Mouse (Mus musculus) adrenal gland, adult 18-20 months (tissue): ENCODE data around the gene Psma6. TPM values are rescaled to one million over a fixed set of nuclear protein-coding genes. Genes with fewer than 3 reads are reported as not detected.

Source experiments
- DNase-seq, 2 experiments: peaks; one replicate each; pipeline ENCODE4 v3.0.0; 2021 to 2022; ENCODE audit warnings: low spot score in 2 of 2
- total RNA-seq, 2 experiments: library from RNA; stranded (reverse); gene quantifications; 1 replicate in 1 of 2; 2 replicates in 1 of 2; pipeline ENCODE4 v1.2.3; 2021

Gene Psma6
- total RNA-seq, 2 experiments from 2014 or later, result 230 to 239 TPM

GRCm38 (mm10) chr12:55389132-55390081, 5.4 kb downstream of the Psma6 start:
- DNase-seq, result no peak

DNA sequence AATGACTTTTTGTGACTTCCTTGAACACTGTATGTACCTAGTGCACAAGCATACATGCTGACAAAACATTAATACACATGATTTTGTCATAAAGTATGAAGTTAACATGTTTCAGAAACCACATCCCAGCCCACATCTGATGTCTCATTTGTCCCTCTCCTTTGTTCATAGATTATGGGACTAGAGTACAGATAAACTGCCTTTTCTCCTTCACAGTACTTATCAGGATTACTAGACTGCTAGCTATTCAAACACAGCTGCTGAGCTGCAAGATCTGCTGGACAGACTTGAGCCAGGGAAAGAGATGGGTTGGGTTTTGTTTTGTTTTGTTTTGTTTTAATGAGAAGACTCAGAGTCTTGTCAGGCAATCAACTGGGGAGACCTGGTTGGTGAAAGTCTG, 8.1 kb downstream of the Psma6 start:
- no peak for DNase-seq

DNA sequence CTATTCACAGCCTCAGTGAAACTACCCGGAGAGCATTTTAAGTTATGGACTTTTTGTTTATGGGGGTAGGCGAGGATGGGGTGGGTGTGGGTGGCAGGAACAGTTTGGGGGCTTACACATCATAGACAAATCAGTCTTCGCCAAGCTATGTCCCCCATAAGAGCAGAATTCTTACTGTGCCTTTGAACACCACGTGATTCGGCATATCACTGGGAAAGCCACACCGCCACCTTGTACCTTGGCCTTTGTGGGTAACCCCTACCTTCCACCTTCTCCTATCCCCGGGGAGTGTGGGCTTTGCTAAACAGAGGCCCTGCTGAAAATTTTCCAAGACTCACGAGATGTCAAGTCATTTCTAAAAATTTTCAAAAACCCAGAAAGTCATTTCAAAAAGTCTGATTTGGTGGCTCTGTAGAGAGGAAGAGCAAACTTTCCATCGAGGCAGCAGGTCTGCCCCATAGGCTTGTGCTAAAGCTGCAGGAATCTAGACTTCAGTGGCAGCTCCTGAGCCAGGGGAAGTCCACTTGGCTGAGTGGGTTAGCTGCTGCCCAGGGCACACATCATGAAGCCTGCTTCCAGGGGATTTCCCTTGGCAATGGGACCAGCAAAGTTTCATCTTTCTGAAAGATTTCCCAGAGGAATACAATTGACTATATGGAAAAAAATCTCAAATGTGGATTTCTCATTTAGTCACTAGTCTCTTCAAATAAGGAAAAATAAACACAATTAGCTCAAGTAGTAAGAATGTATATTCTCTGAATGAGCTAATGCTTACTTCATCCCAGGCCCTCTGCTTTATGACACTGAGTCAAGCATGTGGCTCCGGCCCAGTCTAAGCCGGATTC, 8.9 kb downstream of the Psma6 start:
- no peak for DNase-seq

GRCm38 (mm10) chr12:55395601-55396000, 11.6 kb downstream of the Psma6 start:
- DNase-seq, result peak in 1 of 2 experiments; percentile 12

DNA sequence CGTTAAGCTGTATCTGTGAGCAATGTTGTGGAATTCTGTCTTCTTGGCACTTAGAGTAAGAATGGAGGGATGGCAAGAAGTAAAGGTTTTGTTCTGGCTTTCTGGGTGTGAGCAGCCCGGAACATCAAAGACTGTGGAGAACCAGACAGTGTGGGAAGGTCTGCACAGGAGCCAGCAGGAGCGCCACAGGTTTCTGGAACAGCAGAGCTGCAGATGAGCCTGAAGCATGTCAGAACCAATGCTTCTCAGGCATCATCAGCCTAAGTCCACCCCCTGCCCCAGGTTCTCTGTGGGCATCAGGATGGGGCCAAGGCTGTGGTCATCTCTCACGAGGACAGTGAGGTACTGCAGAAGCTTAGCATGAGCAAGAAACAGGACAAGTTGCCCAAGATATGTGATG, 12.5 kb downstream of the Psma6 start:
- DNase-seq, result no peak

GRCm38 (mm10) chr12:55397544-55398239, 13.7 kb downstream of the Psma6 start:
- no peak for DNase-seq

DNA sequence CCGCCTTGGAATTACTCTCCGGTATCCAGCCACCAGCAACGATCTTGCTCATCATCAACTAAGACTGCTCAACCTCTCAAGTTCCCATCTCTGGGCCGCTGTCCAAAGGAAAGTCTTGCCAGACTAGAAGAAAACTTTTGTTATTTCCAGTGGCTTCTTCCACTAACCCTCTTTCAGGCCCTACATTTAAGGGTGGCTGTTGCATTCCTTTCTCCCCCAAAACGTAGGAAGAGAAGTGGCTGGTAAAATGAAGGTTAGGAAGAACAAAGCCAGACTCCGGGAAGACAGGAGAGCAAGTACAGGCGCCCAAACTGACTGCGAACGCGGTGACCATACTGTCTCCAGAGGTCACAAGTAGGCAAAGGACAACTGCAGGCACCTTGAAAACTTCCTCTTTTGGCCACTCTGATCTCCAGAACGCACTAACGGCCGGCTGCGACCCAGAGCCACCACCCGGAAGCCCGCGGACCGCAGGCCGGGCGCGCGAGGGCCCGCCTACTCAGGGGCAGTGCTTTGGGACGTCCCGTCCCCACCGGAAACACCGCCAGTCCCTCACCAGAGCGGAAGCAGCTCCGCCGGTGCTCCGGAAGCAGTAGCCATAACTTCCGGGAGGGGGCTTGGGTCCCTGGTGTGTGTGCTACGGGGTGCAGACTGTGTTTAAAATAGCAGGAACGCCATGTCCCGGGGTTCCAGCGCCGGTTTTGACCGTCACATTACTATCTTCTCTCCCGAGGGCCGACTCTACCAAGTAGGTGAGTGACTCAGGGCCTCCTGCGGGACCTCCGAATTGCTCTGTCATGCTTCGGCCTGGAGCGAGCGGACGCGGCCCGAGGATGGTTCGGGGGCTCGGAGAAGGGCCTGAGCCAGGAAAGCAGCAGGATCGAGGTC, 14.5 kb downstream of the Psma6 start:
- DNase-seq, result peak; percentile 85 to 86

GRCm38 (mm10) chr12:55399128-55399677, 15.2 kb downstream of the Psma6 start:
- DNase-seq, result no peak

DNA sequence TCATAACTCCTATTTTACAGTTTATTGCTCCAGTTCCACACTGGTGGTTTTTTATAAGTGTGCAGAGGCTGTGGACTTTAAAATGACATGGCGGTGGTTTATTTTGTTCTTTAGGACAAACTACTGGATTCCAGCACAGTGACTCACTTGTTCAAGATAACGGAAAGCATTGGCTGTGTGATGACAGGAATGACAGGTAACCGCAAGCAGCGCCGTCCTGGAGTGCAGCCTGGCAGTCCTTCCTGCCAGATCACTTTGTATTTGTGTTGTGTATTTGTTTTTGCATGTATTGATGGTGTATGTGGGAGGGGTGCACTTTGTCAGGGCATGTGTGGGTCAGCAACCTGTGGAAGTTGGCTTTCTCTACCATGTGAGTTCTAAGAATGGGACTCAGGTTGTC, 23.9 kb downstream of the Psma6 start:
- DNase-seq, result no peak

GRCm38 (mm10) chr12:55415255-55415654, 31.2 kb downstream of the Psma6 start:
- DNase-seq, result no peak

DNA sequence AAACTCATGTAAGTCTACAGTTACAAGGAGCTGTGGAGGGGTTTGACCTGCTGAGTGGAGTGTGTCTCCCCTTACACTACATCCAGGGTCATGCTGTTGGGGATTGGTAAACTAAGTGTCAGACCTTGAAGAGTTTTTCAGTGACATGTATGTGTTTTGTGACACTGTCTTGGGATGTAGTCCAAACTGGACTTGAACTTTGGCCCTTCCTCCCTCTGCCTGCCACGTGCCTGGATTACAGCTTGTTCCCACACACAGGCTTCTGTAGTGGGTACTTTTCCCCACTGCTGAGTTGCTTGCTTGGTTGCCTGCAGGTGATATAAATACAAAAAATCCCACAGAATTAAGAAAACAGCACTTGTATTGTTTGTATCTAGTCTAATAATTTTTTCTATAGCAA, 31.7 kb downstream of the Psma6 start:
- DNase-seq, result no peak

GRCm38 (mm10) chr12:55420220-55420619, 36.2 kb downstream of the Psma6 start:
- DNase-seq, result no peak

DNA sequence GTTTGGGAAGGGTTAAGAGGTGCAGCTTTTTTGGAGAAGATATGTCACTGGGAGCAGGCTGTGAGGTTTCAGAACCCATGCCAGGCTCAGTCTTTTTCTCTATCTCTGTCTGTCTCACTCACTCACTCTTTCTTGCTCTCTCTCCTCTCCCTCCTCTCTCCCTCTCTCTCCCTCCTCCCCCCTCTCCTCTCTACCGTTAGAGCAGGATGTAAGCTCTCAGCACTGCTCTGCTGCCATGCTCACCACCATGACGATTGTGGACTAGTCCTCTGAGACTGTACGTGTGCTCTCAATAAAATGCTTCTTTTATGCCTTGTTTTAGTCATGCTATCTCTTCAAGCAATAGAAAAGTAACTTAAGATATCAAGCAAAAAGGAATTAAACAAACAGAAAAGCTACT, 38.0 kb downstream of the Psma6 start:
- DNase-seq, result no peak

- DNase-seq, result no peak
Measured at GRCm38 (mm10) chr12:55426300-55426699, 42.3 kb downstream of the Psma6 start.

DNA sequence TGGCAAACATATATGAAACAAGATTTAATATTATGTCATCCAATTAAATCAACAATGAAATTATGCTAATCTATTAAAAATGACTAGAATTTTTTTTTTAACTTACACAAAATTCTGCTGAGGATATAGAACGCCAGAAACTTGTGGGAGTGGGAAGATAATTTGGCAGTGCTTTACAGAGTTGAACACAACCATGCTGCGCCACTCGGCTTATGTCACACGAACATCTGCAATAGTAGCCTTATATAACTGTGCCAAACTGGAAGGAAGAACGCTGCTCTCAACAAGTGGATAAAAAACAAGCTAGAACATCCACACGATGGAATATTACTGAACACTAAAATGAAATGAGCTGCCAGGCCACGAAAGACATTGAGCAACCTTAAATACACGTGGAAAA, 45.2 kb downstream of the Psma6 start:
- no peak for DNase-seq

DNA sequence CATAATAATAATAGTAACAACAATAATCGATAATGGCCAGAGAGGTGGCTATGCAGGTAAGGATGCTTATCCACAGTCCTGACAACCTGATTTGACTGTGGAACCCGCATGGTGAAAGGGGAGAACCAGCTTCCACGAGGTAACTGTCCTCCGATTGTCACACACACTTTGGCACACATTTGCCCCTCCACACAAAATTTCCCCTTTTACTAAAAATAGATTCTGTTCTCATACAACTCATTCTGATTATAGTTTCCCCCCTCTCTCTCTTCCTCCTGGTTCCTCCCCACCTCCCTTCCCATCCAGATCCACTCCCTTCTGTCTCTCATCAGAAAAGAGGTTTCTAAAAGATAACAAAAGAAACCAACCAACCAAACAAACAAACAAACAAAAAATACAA, 45.9 kb downstream of the Psma6 start:
- no peak for DNase-seq

GRCm38 (mm10) chr12:55432284-55432919, 48.4 kb downstream of the Psma6 start:
- DNase-seq, result no peak

DNA sequence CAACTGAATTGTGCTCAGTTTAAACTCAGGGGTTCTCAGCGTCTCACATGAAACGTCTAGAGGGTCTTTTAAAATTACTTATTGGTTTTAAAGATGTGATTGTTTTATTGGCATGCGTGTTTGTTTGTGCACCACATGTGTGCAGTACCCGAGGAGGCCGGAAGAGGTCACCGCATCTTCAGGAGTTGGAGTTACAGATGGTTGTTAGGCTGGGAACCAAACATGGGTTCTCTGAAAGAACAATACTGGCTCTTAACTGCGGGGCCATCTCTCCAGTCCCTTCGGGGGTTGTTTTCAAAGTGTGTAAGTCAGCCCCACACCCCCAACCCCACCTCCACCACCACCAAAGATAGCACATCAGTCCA, 48.9 kb downstream of the Psma6 start:
- DNase-seq, result no peak

- no peak for DNase-seq
Measured at GRCm38 (mm10) chr12:55433802-55434435, 49.9 kb downstream of the Psma6 start.
